Mouse (Mus musculus): ENCODE measurements at regions not wholly inside any gene's neighbourhood (a gene's known extent, or its start where the extent isn't known, plus 50 kb on each side); places are given as distances from the start of the nearest gene placed in this dataset.
A peak's percentile ranks its signal among the peaks of the same experiment; 100 is the strongest.
"Not testable (repeated sequence)": the region's sequence is repeated elsewhere in the genome, so short reads cannot be mapped to it uniquely, and the experiment has no call there.

GRCm38 (mm10) chr8:26594369-26594920 is 382.7 kb upstream of the Zfp703 start:
- DNase-seq (ENCODE audit: inconsistent age in 2 of 2, low spot score in 1 of 2), result peak in 1 of 2 experiments; percentile 27

GRCm38 (mm10) chr8:26595431-26596018 is 381.6 kb upstream of the Zfp703 start:
- no peak for DNase-seq (ENCODE audit: inconsistent age in 2 of 2, low spot score in 1 of 2)

- peak in 1 of 2 experiments; percentile 58 for DNase-seq (ENCODE audit: inconsistent age in 2 of 2, low spot score in 1 of 2)
Measured at GRCm38 (mm10) chr8:26596665-26597362, 380.3 kb upstream of the Zfp703 start.

GRCm38 (mm10) chr8:26598520-26598919 is 378.6 kb upstream of the Zfp703 start:
- DNase-seq (ENCODE audit: inconsistent age in 2 of 2, low spot score in 1 of 2), result no peak

- no peak for DNase-seq (ENCODE audit: inconsistent age in 2 of 2, low spot score in 1 of 2)
Measured at GRCm38 (mm10) chr8:26600127-26600526, 377.0 kb upstream of the Zfp703 start.

- DNase-seq (ENCODE audit: inconsistent age in 2 of 2, low spot score in 1 of 2), result no peak
Measured at GRCm38 (mm10) chr8:26608001-26608400, 369.1 kb upstream of the Zfp703 start.

GRCm38 (mm10) chr8:26608588-26608987 is 368.5 kb upstream of the Zfp703 start:
- no peak for DNase-seq (ENCODE audit: inconsistent age in 2 of 2, low spot score in 1 of 2)

GRCm38 (mm10) chr8:26612153-26612552 is 365.0 kb upstream of the Zfp703 start:
- DNase-seq (ENCODE audit: inconsistent age in 2 of 2, low spot score in 1 of 2), result no peak

- DNase-seq (ENCODE audit: inconsistent age in 2 of 2, low spot score in 1 of 2), result no peak
Measured at GRCm38 (mm10) chr8:26622311-26623052, 354.6 kb upstream of the Zfp703 start.

GRCm38 (mm10) chr8:26626186-26626585 is 350.9 kb upstream of the Zfp703 start:
- no peak for DNase-seq (ENCODE audit: inconsistent age in 2 of 2, low spot score in 1 of 2)

- no peak for DNase-seq (ENCODE audit: inconsistent age in 2 of 2, low spot score in 1 of 2)
Measured at GRCm38 (mm10) chr8:26626651-26627077, 350.5 kb upstream of the Zfp703 start.

GRCm38 (mm10) chr8:26627191-26627891 is 349.8 kb upstream of the Zfp703 start:
- no peak for DNase-seq (ENCODE audit: inconsistent age in 2 of 2, low spot score in 1 of 2)

GRCm38 (mm10) chr8:26630544-26630943 is 346.6 kb upstream of the Zfp703 start:
- no peak for DNase-seq (ENCODE audit: inconsistent age in 2 of 2, low spot score in 1 of 2)

- DNase-seq (ENCODE audit: inconsistent age in 2 of 2, low spot score in 1 of 2), result peak in 1 of 2 experiments; percentile 50
Measured at GRCm38 (mm10) chr8:26635701-26636100, 341.4 kb upstream of the Zfp703 start.

- not testable (repeated sequence) for DNase-seq (ENCODE audit: inconsistent age in 2 of 2, low spot score in 1 of 2)
Measured at GRCm38 (mm10) chr8:26645375-26645774, 331.8 kb upstream of the Zfp703 start.

- no peak for DNase-seq (ENCODE audit: inconsistent age in 2 of 2, low spot score in 1 of 2)
Measured at GRCm38 (mm10) chr8:26650287-26650686, 326.8 kb upstream of the Zfp703 start.

- peak in 1 of 2 experiments; percentile 39 for DNase-seq (ENCODE audit: inconsistent age in 2 of 2, low spot score in 1 of 2)
Measured at GRCm38 (mm10) chr8:26655897-26656296, 321.2 kb upstream of the Zfp703 start.

- DNase-seq (ENCODE audit: inconsistent age in 2 of 2, low spot score in 1 of 2), result no peak
Measured at GRCm38 (mm10) chr8:26656310-26657075, 320.6 kb upstream of the Zfp703 start.

GRCm38 (mm10) chr8:26659381-26659780 is 317.7 kb upstream of the Zfp703 start:
- peak in 1 of 2 experiments; percentile 53 for DNase-seq (ENCODE audit: inconsistent age in 2 of 2, low spot score in 1 of 2)

GRCm38 (mm10) chr8:26669541-26669940 is 307.6 kb upstream of the Zfp703 start:
- no peak for DNase-seq (ENCODE audit: inconsistent age in 2 of 2, low spot score in 1 of 2)
